Mouse (Mus musculus): ENCODE measurements around the gene Meox2.
"Not testable (repeated sequence)": the region's sequence is repeated elsewhere in the genome, so short reads cannot be mapped to it uniquely, and the experiment has no call there.

Meox2 gene

DNA sequence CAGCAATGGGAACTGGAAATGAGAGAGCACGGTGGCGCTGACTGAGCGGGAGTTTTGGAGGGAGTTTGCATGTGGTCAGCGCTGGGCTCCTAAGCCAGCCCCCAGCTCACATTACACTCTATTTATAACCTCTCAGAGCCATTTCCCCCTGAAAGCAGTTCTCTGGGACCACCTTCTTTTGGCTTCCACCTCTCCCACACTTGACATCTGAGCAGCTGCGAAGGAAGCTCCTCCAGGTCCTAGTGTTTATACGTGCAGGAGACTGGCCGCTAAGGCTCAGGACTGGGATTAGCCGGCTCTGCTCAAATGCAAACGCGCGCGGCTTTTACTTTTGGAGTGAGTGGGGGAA, at the start of gene Meox2:
Gene Meox2, plus strand, starts transcription at position 151 of the 349 bp plus-strand sequence.
- peak in 1 of 2 experiments; percentile 6 for DNase-seq (ENCODE audit: low spot score in 2 of 2)

DNA sequence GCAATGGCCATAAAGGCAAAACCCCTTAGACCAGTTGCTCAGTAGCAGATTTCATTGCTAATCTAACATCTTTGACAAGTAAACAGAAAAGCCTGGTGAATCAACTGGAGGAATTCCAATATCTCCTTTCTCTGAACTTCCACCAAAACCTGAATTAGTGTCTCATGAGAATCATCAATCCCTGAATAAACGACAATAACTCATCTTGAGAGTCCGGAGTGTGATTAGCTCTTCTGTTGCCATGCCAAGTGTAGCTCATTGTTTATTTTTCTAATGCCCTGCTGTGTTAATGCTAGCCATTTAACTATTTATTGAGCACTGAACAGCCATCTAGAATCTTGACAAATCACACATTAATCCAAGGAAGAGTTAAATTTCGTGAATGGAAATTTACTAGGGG, 35.7 kb upstream of the Meox2 start:
- no peak for DNase-seq (ENCODE audit: low spot score in 2 of 2)

DNA sequence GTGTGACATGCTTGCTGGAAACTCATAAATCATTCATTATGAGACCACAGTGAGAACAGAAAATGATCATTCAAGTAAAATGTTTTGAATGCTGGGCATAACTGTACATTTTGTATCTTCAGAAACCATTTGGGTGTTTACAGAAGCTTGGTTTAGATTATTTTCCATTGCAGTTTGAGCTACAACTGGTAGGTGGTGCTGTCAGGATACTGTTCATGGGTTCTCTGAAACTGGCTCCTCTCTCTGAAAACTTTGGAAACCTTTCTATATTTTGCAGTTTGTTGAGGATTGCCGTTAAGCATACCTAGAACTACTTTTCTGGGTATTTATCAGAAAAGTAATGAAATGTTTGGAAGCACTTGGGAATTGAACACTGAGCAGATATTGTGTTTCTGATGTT, 31.0 kb upstream of the Meox2 start:
- peak in 1 of 2 experiments; percentile 11 for DNase-seq (ENCODE audit: low spot score in 2 of 2)

DNA sequence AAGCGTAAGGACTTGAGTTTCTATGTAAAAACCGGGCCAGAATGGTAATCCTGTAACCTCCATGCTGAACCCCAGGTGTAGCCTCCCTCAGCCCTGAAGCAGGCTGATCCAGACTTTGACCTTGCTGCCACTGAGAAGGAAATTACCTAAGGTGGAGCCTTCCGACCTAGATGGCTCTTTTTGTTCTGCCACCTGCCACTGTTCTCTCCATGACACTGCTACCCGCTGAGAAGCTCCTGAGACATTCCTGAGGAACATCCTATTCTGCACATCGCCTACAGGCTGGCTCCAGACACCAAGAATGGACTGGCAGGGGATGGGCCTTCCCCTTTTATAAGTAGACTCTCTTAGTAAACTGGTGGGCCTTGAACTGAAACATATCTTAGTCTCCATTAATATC, 28.3 kb upstream of the Meox2 start:
- DNase-seq (ENCODE audit: low spot score in 2 of 2): not testable (repeated sequence)

DNA sequence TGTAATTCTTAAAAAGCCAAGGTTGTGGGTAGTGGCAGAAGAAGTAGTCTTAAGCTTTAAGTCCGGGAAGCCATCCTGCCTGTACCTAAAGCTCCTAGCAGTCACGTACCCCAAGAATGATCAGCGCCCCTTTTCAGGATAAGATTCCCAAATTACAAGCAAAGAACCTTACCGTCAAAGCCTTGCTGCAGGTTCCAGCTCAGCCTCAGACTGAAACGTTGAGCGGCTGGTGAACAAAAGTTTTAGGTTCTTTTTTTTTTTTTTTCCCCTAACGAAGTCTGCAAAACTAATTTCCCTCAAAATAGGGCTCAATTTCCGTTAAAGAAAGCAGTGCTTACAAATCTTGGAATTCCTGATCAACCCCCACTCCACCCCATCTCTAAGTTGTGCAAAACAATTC, 1.8 kb upstream of the Meox2 start:
- DNase-seq (ENCODE audit: low spot score in 2 of 2): no peak

DNA sequence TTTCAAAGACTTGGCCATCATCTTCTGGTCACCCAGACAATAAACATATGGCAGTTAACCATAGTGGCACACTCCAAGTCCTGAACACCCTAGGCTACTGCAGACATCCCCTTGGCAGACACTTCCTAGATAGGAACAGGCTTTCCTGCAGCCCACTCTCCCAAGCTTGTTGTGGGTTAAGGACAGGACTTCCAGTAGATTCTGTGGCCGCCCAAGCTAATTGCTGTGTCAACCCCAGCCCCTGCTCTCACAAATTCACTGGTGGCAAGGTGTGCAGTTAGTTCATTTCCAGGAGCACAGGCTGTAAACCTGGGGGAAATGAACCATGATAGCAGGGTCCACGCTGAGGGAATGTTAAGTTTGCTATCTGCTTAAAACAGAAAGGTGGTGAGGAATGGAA, 1.2 kb upstream of the Meox2 start:
- no peak for DNase-seq (ENCODE audit: low spot score in 2 of 2)

DNA sequence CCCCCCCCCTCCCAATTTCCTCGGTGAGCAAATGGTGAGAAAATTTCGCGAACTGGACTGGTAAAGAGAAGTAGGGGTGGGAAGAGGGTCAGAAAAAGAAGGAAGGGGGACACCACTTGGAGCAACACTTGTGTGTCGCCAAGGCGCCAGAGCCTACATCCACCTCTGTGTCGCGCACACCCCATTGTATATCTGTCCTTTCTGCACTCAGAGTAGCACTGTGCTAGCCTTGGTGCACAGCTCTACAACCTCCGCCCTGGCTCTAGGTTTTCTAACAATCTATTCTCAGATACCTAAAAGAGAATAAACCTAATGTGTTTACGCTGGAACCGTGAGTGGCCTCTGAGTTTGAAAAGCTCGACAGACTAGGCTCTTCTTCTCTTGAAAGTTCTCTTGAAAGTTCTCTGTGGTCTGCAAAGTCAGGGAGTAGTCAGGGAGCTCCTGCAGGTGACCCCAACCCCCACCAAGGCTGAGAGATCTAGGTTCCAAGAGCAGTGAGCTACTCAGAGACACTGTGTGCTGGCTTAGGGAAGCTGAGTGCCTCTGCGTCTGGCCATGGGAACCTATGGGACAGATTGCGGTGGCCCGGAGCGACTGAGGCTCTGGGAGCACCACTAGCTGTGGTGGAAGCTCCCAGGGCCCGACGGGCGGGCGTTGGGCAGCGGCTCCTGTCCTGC, 489 bp upstream of the Meox2 start:
- no peak for DNase-seq (ENCODE audit: low spot score in 2 of 2)

DNA sequence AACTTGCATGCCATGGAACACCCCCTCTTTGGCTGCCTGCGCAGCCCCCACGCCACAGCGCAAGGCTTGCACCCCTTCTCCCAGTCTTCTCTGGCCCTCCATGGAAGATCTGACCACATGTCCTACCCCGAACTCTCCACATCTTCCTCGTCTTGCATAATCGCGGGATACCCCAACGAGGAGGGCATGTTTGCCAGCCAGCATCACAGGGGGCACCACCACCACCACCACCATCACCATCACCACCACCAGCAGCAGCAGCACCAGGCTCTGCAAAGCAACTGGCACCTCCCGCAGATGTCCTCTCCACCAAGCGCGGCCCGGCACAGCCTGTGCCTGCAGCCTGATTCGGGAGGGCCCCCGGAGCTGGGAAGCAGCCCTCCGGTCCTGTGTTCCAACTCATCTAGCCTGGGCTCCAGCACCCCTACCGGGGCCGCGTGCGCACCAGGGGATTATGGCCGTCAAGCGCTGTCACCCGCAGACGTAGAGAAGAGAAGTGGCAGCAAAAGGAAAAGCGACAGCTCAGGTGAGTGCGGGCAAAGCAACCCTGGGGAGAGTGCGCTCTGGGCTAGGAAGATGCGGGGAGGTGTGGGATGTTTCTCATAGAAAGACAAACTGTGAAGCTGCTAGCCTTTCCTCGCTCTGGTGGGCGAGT, 606 bp downstream of the Meox2 start:
- DNase-seq (ENCODE audit: low spot score in 2 of 2): peak; percentile 3

DNA sequence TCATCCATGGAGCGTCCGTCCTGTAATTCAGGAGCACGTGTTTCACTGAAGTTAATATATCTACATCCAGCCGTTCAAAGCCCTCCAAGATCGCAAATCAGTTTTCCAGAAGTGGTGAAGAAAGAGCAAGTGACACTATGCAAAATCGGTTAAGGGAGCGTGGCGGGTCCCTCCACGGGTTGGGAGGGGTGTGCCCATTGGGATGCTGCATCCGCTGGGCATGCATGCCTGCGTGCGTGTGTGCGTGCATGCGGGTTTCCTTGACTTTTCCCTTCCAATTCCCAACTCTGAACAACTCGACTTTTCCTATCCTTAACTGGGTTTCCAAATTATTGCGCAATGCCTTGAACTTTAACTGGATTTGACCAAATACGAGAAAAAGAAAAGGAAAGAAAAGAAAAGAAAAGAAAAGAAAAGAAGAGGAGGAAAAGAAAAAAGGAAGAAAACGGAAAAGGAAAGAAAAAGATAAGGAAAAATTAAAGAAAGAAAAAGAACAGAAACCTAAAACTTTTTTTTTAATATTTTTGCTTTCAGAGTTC, 1.2 kb downstream of the Meox2 start:
- no peak for DNase-seq (ENCODE audit: low spot score in 2 of 2)

DNA sequence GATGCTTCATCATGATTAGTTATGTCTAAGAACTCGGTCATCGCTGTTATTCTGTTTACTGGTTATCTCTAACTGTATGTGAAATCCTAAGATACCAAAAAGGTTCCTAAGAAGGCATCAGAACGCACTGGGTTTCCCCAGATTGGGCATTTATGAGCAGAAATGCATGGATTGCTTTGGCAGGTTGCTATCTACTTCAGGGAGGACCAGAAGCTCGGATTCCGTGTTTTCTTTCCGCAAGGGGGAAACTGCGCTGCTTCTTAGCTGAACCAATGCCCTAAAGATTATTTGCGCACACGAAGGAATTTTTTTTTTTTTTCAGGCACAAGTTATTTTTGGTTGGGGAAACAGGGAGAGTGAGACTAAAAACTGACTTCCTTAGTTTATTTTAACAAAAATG, 2.6 kb downstream of the Meox2 start:
- DNase-seq (ENCODE audit: low spot score in 2 of 2): no peak

DNA sequence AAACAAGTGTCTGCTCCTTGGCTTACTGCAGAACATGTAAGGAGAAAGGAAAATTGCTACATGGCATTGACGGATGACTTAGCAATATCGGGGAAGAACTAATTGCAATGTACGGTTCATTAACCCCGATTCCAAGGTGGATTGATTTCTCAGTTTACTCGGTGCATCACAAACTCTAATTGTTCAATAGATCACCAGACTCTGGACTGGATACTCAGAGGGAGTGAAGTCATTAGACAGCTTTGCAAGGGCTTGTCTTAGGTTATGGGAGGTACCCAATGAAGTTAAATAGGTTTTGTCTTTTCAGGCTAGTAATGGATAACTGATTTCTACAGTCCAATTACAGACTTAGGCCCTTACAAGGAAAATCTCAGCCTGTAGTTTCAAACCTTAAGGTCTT, 10.9 kb downstream of the Meox2 start:
- no peak for DNase-seq (ENCODE audit: low spot score in 2 of 2)

DNA sequence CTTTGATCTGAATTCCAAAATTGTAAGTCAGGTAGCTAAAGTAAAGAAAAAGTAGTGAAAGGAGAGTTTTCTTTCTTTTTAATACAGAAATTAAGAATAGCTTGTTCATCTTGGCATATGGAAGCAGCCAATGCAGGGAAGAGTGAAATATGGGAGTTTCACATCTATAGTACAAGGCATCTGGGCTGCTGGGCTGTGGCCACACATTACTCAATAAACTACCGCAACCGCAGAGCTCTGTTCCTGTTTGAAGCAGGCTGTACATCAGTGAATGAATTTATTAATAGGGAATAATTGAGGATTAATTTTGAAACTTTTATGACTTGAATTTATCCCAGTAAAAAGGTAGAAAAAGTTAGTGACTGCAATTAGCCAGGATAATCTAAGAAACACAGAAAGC, 15.4 kb downstream of the Meox2 start:
- no peak for DNase-seq (ENCODE audit: low spot score in 2 of 2)

DNA sequence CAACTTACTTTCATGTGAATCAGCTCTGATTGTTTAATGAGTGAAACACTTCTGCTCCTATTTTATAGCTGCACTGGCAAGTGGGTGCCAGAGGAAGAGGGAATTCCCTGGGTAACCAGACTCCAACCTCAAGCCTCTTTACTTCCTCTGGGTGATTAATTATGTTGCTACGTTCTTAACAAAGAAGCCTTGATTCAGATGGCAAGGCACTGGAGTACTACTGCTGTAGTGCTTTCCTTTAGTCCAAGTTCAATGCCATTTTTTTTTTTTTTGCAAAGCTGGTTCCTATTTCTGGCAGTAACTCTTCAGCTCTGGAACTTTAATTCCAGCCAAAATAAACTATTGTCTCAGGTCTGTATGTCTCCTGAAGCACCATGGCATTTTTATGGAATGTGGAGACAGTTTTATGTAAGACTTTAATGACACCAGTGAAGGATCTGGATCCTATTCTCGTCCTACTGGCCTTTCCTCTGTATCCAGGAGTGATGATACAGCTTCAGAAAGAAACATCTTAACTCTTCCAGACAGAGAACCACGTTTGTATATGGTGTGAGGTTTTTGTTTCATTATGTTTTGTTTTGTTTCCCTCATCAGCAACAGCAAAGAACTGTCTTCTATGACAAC, 33.9 kb downstream of the Meox2 start:
- DNase-seq (ENCODE audit: low spot score in 2 of 2): no peak

DNA sequence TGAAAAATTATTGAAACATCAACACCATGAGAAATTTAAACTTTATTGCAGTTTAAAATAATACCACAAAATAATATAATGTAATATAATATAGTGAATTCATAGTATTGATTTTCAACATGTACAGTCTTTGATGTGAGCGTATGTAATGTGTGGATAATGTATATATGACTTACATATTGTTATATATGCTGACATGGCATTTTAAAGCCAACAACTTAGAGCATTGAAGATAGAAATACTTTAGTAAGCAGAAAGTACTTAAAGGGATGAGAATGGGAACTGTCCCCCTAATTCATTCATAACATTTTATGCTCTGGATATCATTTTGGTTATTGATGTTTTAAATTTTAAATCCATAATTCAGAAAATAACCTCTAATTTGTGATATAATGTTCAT, 35.5 kb downstream of the Meox2 start:
- no peak for DNase-seq (ENCODE audit: low spot score in 2 of 2)

DNA sequence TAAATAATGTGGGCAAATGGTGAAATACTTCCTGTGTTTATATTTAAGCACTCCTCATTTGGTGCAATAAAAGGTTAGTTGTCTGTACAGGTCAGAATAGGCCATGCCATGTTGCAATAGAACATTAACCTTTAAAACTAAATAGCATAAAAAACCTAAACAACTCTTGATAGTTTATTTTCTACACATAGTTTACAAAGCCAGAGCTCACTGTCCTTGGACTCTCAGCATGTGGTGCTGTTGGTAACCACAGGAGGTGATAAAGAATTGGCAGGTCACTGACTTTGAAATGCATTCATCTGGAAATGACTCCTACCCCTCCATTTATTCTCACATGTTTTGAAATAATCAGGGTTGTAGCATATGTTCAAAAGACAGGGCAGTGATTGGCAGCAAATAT, 59.4 kb downstream of the Meox2 start:
- DNase-seq (ENCODE audit: low spot score in 2 of 2): no peak

DNA sequence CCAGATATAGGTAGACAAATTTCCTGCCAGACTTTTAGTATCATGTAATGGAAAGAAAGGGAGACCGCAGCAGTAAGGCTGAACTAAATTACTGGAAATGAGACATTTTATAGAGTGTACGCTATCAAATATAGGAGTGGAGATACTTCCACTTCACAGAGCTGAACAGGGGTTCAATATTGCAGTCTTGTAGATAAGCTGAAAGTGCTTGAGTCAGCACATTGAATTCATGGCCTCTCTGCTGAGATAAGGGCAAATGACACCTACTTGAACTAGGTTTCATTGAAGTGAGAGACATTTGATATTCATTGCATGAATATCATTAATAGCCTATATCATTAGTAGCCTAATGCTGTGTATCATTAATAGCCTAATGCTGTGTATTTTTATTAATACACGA, 65.0 kb downstream of the Meox2 start:
- no peak for DNase-seq (ENCODE audit: low spot score in 2 of 2)

DNA sequence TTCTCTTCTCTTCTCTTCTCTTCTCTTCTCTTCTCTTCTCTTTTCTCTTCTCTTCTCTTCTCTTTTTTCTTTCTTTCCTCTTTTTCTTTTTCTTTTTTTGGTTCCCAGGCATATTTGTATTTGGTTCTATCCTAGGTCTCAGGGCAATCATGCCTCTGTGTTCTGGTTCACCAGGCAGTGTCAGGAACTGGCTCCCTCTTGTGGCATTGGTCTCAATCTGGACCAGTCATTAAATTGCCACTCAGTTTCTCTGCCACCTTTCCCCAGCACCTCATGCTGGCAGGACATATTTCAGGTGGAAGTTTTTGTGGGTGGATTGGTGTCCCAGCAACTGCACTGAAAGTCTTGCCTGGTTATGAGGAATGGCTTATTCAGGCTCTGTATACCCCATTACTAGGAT, 75.3 kb downstream of the Meox2 start:
- DNase-seq (ENCODE audit: low spot score in 2 of 2): no peak

DNA sequence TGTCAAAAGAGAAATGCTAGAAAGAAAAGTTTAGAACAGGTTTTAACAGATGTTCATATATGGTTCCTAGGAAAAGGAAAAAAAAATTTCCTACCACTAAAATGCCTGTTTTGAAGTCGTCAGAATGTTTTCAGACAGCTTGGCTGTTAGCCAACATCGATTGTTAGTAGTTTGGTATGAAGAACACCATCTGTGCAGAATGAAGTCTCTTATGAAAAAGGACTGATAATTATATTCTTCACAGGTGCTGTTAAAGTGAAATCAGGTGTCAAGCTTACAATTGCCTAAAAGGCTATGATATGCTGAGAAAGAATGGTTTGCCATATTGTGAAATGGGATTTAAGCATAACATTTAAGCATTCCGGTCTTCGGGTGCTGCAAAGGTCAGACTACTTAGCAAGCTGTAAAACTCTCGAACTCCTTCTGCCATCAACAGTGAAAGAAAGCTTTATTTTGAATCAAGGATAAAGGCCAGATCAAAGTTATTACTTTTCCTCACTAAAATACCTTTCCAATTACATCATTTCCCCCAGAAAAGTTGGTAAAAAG, 80.7 kb downstream of the Meox2 start:
- DNase-seq (ENCODE audit: low spot score in 2 of 2): no peak
